Mouse (Mus musculus) forebrain, embryonic 12.5 days (tissue): ENCODE measurements around the gene Ccl6. TPM values are rescaled to one million over a fixed set of nuclear protein-coding genes. Genes with fewer than 3 reads are reported as not detected.
"Not testable (repeated sequence)": the region's sequence is repeated elsewhere in the genome, so short reads cannot be mapped to it uniquely, and the experiment has no call there.

Source experiments
- ATAC-seq: fragments of 200-750 bp; cut with Nextera tagmentation; 2 replicates; pipeline ENCODE4 v1.8.0; 2017; ENCODE audit warnings: moderate TSS enrichment; ENCODE audit not compliant: low FRiP score
- H3K27ac ChIP-seq: fragments of 300-500 bp; sonication (generic); 2 replicates; pipeline ENCODE4 v1.5.1; 2016; ENCODE audit warnings: mild to moderate bottlenecking
- H3K27me3 ChIP-seq: fragments of 300-500 bp; sonication (generic); 2 replicates; pipeline ENCODE4 v1.6.1; 2016; ENCODE audit warnings: mild to moderate bottlenecking
- H3K36me3 ChIP-seq: fragments of 300-500 bp; sonication (generic); replicated peaks from 2 replicates; pipeline ENCODE4 v1.6.1; 2016; ENCODE audit warnings: mild to moderate bottlenecking
- H3K4me1 ChIP-seq: fragments of 300-500 bp; sonication (generic); 2 replicates; pipeline ENCODE4 v1.6.1; 2016
- H3K4me2 ChIP-seq: fragments of 300-500 bp; sonication (generic); 2 replicates; pipeline ENCODE4 v1.6.1; 2016; ENCODE audit warnings: mild to moderate bottlenecking, moderate library complexity
- H3K4me3 ChIP-seq: fragments of 300-500 bp; sonication (generic); replicated peaks from 2 replicates; pipeline ENCODE4 v1.5.1; 2016; ENCODE audit warnings: mild to moderate bottlenecking
- H3K9ac ChIP-seq: fragments of 300-500 bp; sonication (generic); 2 replicates; pipeline ENCODE4 v1.6.1; 2016; ENCODE audit warnings: mild to moderate bottlenecking
- H3K9me3 ChIP-seq: fragments of 300-500 bp; sonication (generic); 2 replicates; pipeline ENCODE4 v1.6.1; 2016
- WGBS: fragments of 180-500 bp; shearing (Covaris S2); methylation state at CpG from one replicate; pipeline ENCODE4 v1.1.7; 2016; 5-methylcytosine and 5-hydroxymethylcytosine counted together
- polyA plus RNA-seq: library from polyadenylated mRNA; unstranded; fragments of >200 nt; fragmentation: Nextera tagmentation; extraction: Ambion mirVana; gene quantifications from 2 replicates; pipeline ENCODE4 v1.2.1, GENCODE M21; 2016

Ccl6 gene
- polyA plus RNA-seq, 1 experiment from 2014 or later = 0.91 TPM

GRCm38 (mm10) chr11:83568786-83569185 lies 24.1 kb downstream of the Ccl6 start:
- no peak overlapping the region for H3K9ac ChIP-seq
- no peak overlapping the region for H3K4me3 ChIP-seq
- no peaks in the 10 kb centered on the region for H3K4me1 ChIP-seq
- no peaks in the 10 kb centered on the region for H3K9me3 ChIP-seq
- WGBS = 94% methylated on average over 3 of the region's 3 CpGs
- H3K36me3 ChIP-seq = no peaks in the 10 kb centered on the region
- no peaks in the 10 kb centered on the region for H3K27me3 ChIP-seq
- no peak overlapping the region for H3K4me2 ChIP-seq
- ATAC-seq = no peak
- H3K27ac ChIP-seq = no peak overlapping the region

DNA sequence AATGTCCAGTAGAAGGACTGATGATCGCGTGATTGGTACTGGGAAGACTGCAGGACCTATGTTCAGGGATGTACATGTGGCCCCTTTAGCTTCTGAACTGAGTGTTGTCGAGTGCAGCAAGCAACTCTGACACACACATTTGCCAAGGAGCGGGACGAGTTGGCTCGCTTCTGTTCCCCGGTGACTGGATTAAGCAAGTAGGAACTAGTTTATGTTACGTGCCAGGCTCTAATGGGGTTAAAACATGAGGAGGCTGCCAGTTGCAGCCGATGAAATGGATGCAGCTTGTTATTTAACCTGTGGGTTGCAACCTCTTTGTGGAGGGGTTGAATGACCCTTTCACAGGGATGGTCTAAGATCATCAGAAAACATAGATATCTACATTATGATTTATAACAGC lies 24.8 kb downstream of the Ccl6 start:
- no peak overlapping the region for H3K9ac ChIP-seq
- H3K4me1 ChIP-seq = no peaks in the 10 kb centered on the region
- ATAC-seq = no peak
- no peak overlapping the region for H3K27ac ChIP-seq
- no peaks in the 10 kb centered on the region for H3K9me3 ChIP-seq
- no peaks in the 10 kb centered on the region for H3K36me3 ChIP-seq
- H3K4me2 ChIP-seq = no peak overlapping the region
- H3K27me3 ChIP-seq = no peaks in the 10 kb centered on the region
- no peak overlapping the region for H3K4me3 ChIP-seq
- 92% methylated on average over 9 of the region's 9 CpGs for WGBS

GRCm38 (mm10) chr11:83567311-83567710 lies 25.6 kb downstream of the Ccl6 start:
- WGBS = 74% methylated on average over 7 of the region's 7 CpGs
- no peak for ATAC-seq
- Histone ChIP-seq H3K27me3 (no peaks in the 10 kb centered on the region), H3K9me3 (no peaks in the 10 kb centered on the region), H3K27ac (no peak overlapping the region), H3K4me1 (no peaks in the 10 kb centered on the region), H3K4me3 (no peak overlapping the region), H3K4me2 (no peak overlapping the region), H3K9ac (no peak overlapping the region), H3K36me3 (no peaks in the 10 kb centered on the region)

DNA sequence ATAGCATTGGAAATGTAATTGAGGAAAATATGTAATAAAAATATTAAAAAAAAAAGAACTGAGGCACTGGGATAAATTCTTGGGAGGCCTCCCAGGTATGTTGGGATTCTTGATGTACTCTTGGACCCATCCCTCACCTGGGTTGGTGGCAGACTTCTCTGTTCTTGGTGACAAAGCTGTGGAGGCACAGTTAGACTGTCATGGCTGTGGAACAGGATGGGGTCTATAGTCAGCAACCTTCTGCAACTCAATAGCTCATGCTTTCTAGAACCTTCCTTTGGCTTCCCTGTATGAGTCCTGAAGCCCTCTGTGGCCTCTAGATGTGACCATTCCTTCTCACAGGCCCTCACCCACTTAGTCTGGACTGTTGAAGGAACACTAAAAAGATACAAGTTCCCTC lies 26.3 kb downstream of the Ccl6 start:
- no peak for ATAC-seq
- H3K4me3 ChIP-seq = no peak overlapping the region
- no peak overlapping the region for H3K4me2 ChIP-seq
- no peaks in the 10 kb centered on the region for H3K27me3 ChIP-seq
- no peaks in the 10 kb centered on the region for H3K36me3 ChIP-seq
- no peak overlapping the region for H3K9ac ChIP-seq
- H3K4me1 ChIP-seq = no peaks in the 10 kb centered on the region
- H3K9me3 ChIP-seq = no peaks in the 10 kb centered on the region
- no peak overlapping the region for H3K27ac ChIP-seq

- no peak overlapping the region for H3K27ac ChIP-seq
- ATAC-seq = no peak
- H3K36me3 ChIP-seq = no peaks in the 10 kb centered on the region
- no peak overlapping the region for H3K4me2 ChIP-seq
- H3K9ac ChIP-seq = no peak overlapping the region
- WGBS = 80% methylated on average over 2 of the region's 2 CpGs
- no peaks in the 10 kb centered on the region for H3K27me3 ChIP-seq
- no peak overlapping the region for H3K4me3 ChIP-seq
- H3K4me1 ChIP-seq = no peaks in the 10 kb centered on the region
- H3K9me3 ChIP-seq = no peaks in the 10 kb centered on the region
These were observed 29.1 kb downstream of the Ccl6 start for GRCm38 (mm10) chr11:83563754-83564153.

DNA sequence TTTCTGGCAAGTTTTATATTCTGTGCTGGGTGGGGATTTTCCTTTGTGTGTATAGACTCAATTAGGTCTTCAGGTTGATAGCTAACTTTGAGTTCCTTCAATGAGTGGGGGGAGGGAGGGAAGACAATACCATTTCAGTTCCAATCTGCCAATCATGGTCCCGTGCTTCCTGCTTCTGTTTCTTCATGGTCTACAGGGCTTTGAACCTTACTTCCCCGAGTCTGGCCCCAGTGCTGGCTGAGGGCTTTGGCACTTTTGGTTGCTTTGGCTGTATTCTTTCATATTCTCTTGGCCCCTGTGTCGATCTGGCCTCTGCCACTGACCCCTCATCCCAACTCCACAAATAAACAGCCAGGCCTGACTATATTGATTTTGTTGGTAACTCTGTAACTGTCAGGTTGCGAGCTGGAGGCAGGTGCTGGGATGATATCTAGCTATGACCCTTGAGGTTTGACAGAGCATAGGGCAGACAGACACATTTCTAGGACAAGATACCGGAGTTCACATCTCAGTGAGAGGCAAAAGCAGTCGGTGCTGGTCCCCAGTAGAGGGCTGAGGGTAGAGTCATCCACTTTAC lies 30.5 kb downstream of the Ccl6 start:
- Histone ChIP-seq H3K36me3 (no peaks in the 10 kb centered on the region), H3K4me3 (no peak overlapping the region), H3K27ac (no peak overlapping the region), H3K4me1 (no peaks in the 10 kb centered on the region), H3K9me3 (no peaks in the 10 kb centered on the region), H3K9ac (no peak overlapping the region), H3K4me2 (no peak overlapping the region), H3K27me3 (no peaks in the 10 kb centered on the region)
- no peak for ATAC-seq
- 66% methylated on average over 6 of the region's 6 CpGs for WGBS

- H3K27me3 ChIP-seq = no peaks in the 10 kb centered on the region
- H3K9ac ChIP-seq = no peak overlapping the region
- no peaks in the 10 kb centered on the region for H3K9me3 ChIP-seq
- no peaks in the 10 kb centered on the region for H3K36me3 ChIP-seq
- WGBS = 78% methylated on average over 6 of the region's 6 CpGs
- peaks cover 3% of the 10 kb centered on the region for H3K4me1 ChIP-seq
- ATAC-seq = no peak
- no peak overlapping the region for H3K4me2 ChIP-seq
- no peak overlapping the region for H3K27ac ChIP-seq
- no peak overlapping the region for H3K4me3 ChIP-seq
These were observed 32.5 kb downstream of the Ccl6 start for GRCm38 (mm10) chr11:83560405-83560804.

- Histone ChIP-seq H3K4me1 (peaks cover 3% of the 10 kb centered on the region), H3K27ac (no peak overlapping the region), H3K9me3 (no peaks in the 10 kb centered on the region), H3K4me3 (no peak overlapping the region), H3K4me2 (no peak overlapping the region), H3K36me3 (no peaks in the 10 kb centered on the region), H3K9ac (no peak overlapping the region), H3K27me3 (no peaks in the 10 kb centered on the region)
- no peak for ATAC-seq
- 33% methylated on average over 10 of the region's 10 CpGs for WGBS
These were observed 35.8 kb downstream of the Ccl6 start for GRCm38 (mm10) chr11:83557074-83557473.

- WGBS = 31% methylated on average over 8 of the region's 8 CpGs
- H3K4me2 ChIP-seq = no peak overlapping the region
- H3K9ac ChIP-seq = no peak overlapping the region
- H3K27me3 ChIP-seq = no peaks in the 10 kb centered on the region
- no peaks in the 10 kb centered on the region for H3K36me3 ChIP-seq
- H3K4me3 ChIP-seq = no peak overlapping the region
- H3K4me1 ChIP-seq = peaks cover 3% of the 10 kb centered on the region
- H3K27ac ChIP-seq = 0 out of 2 replicates have a peak overlapping the region, but pooled peaks have one; percentile 13
- no peak for ATAC-seq
- H3K9me3 ChIP-seq = no peaks in the 10 kb centered on the region
These were observed 36.7 kb downstream of the Ccl6 start for GRCm38 (mm10) chr11:83556085-83556781.

DNA sequence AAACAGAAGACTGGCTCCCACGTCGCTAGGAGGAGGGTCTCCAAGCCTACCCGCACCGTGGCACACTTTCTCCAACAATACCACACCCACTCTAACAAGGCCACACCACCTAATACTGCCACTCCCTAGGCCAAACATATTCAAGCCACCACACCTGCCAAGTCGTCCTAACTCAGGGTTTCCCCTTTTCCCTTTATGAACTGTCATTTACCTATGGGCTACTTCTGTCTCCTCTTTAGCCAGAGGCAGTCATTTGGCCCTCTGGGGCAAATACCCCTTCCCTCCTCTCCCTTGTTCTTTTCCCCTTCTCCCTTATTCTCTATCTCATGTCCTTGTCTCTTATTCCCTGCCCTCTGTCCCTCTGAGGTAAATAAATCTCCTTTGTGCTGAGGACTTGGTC lies 41.2 kb downstream of the Ccl6 start:
- no peaks in the 10 kb centered on the region for H3K36me3 ChIP-seq
- ATAC-seq = no peak
- no peak overlapping the region for H3K27ac ChIP-seq
- H3K9ac ChIP-seq = no peak overlapping the region
- no peaks in the 10 kb centered on the region for H3K9me3 ChIP-seq
- no peak overlapping the region for H3K4me2 ChIP-seq
- 87% methylated on average over 5 of the region's 5 CpGs for WGBS
- H3K4me1 ChIP-seq = peaks cover 3% of the 10 kb centered on the region
- H3K4me3 ChIP-seq = no peak overlapping the region
- no peaks in the 10 kb centered on the region for H3K27me3 ChIP-seq

- 79% methylated on average over 6 of the region's 7 CpGs for WGBS
These were observed 41.9 kb downstream of the Ccl6 start for GRCm38 (mm10) chr11:83551037-83551436.

DNA sequence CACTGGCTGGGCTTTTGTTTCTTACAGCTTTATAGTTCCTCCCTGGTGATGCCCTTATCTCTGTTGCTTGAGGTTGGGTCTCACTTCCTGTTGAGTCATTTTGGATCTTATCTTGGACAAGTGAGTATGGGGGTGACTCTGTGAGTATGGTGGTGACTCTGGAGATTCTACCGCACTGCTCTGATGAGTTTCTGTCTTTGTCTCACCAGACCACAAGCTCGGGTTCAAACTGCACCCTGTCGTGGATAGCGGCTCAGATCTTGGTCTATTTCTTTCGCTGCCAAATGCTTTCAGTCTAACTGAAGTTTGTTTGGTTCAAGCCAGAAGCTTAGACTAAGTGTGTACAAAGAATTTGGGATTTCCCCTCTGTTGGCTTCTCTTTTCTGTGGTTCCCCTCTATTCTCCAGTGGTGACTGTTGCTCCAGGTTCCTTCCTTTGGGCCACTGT lies 42.7 kb downstream of the Ccl6 start:
- H3K4me2 ChIP-seq = no peak overlapping the region
- no peak for ATAC-seq
- H3K9ac ChIP-seq = no peak overlapping the region
- no peaks in the 10 kb centered on the region for H3K27me3 ChIP-seq
- WGBS = 94% methylated on average over 5 of the region's 5 CpGs
- H3K36me3 ChIP-seq = no peaks in the 10 kb centered on the region
- H3K4me1 ChIP-seq = no peaks in the 10 kb centered on the region
- no peak overlapping the region for H3K27ac ChIP-seq
- no peak overlapping the region for H3K4me3 ChIP-seq
- no peaks in the 10 kb centered on the region for H3K9me3 ChIP-seq

More at GRCm38 (mm10) chr11:83551037-83551436, 41.9 kb downstream of the Ccl6 start:
- H3K9me3 ChIP-seq, H3K27ac ChIP-seq, H3K4me1 ChIP-seq, H3K4me3 ChIP-seq, ATAC-seq, H3K36me3 ChIP-seq, H3K27me3 ChIP-seq, H3K4me2 ChIP-seq, H3K9ac ChIP-seq: not testable (repeated sequence)

- H3K4me2 ChIP-seq = no peak overlapping the region
- 86% methylated on average over 3 of the region's 3 CpGs for WGBS
These were observed 48.7 kb downstream of the Ccl6 start for GRCm38 (mm10) chr11:83544214-83544613.

More at GRCm38 (mm10) chr11:83544214-83544613, 48.7 kb downstream of the Ccl6 start:
- H3K4me1 ChIP-seq = no peaks in the 10 kb centered on the region
- H3K27me3 ChIP-seq = no peaks in the 10 kb centered on the region
- no peaks in the 10 kb centered on the region for H3K36me3 ChIP-seq
- H3K9ac ChIP-seq = no peak overlapping the region
- H3K4me3 ChIP-seq = no peak overlapping the region
- no peak overlapping the region for H3K27ac ChIP-seq
- ATAC-seq = no peak
- H3K9me3 ChIP-seq = no peaks in the 10 kb centered on the region
